Mouse (Mus musculus) cerebellum, adult 2 months (tissue): ENCODE data around the gene Olfr111.

ENCODE experiments used
- CTCF ChIP-seq: fragments of 200-500 bp; IDR thresholded peaks from 2 replicates; pipeline ENCODE4 v1.5.1; 2011; ENCODE audit warnings: low read depth, mild to moderate bottlenecking, control low read depth, low read length, moderate library complexity, borderline replicate concordance; ENCODE audit not compliant: insufficient read depth
- POLR2A ChIP-seq: fragments of 200-500 bp; IDR thresholded peaks from 2 replicates; pipeline ENCODE4 v1.6.1; 2011; ENCODE audit warnings: low read length, control low read depth, borderline replicate concordance; ENCODE audit not compliant: insufficient read depth

- TF ChIP-seq POLR2A (no peak), CTCF (no peak)
Observed at GRCm38 (mm10) chr17:37577563-37577962, 69.7 kb downstream of the Olfr111 start, which contains the start of gene Olfr113.
